Mouse (Mus musculus) embryonic facial prominence, embryonic 10.5 days (tissue): ENCODE results near the gene Nemf. TPM values are rescaled to one million over a fixed set of nuclear protein-coding genes. Genes with fewer than 3 reads are reported as not detected.
"Not testable (repeated sequence)": the region's sequence is repeated elsewhere in the genome, so short reads cannot be mapped to it uniquely, and the experiment has no call there.

Source experiments
- DNase-seq: peaks from one replicate; pipeline ENCODE4 v3.0.0-alpha.2; 2017; ENCODE audit warnings: low spot score
- H3K27ac ChIP-seq: fragments of 300-500 bp; sonication (generic); replicated peaks from 2 replicates; pipeline ENCODE4 v1.5.1; 2016; ENCODE audit warnings: mild to moderate bottlenecking
- H3K27me3 ChIP-seq: fragments of 300-500 bp; sonication (generic); replicated peaks from 2 replicates; pipeline ENCODE4 v1.6.1; 2016; ENCODE audit warnings: low read depth, mild to moderate bottlenecking; ENCODE audit not compliant: poor library complexity, severe bottlenecking
- H3K36me3 ChIP-seq: fragments of 300-500 bp; sonication (generic); replicated peaks from 2 replicates; pipeline ENCODE4 v1.6.1; 2016; ENCODE audit warnings: mild to moderate bottlenecking, moderate library complexity
- H3K4me1 ChIP-seq: fragments of 300-500 bp; sonication (generic); 2 replicates; pipeline ENCODE4 v1.6.1; 2016
- H3K4me3 ChIP-seq: fragments of 300-500 bp; sonication (generic); 2 replicates; pipeline ENCODE4 v1.5.1; 2016; ENCODE audit warnings: mild to moderate bottlenecking, moderate library complexity
- H3K9me3 ChIP-seq: fragments of 300-500 bp; sonication (generic); 2 replicates; pipeline ENCODE4 v1.6.1; 2016; ENCODE audit warnings: mild to moderate bottlenecking
- WGBS: fragments of 180-500 bp; shearing (Covaris S2); methylation state at CpG from one replicate; pipeline ENCODE4 v1.1.7; 2016; 5-methylcytosine and 5-hydroxymethylcytosine counted together
- polyA plus RNA-seq: library from polyadenylated mRNA; unstranded; fragments of >200 nt; fragmentation: Nextera tagmentation; extraction: Ambion mirVana; gene quantifications from 2 replicates; pipeline ENCODE4 v1.2.1, GENCODE M21; 2016

The Nemf gene
- polyA plus RNA-seq, 1 experiment from 2014 or later, result 98.7 TPM

- no peaks in the 10 kb centered on the region for H3K27me3 ChIP-seq
- no peaks in the 10 kb centered on the region for H3K9me3 ChIP-seq
- 71% methylated on average over 2 of the region's 2 CpGs for WGBS
- H3K4me1 ChIP-seq, result peaks cover 15% of the 10 kb centered on the region
- H3K4me3 ChIP-seq, result no peak overlapping the region
- no peak overlapping the region for H3K27ac ChIP-seq
- no peak for DNase-seq
- H3K36me3 ChIP-seq, result no peaks in the 10 kb centered on the region
These were observed 10.6 kb upstream of the Nemf start for GRCm38 (mm10) chr12:69367557-69367956.

GRCm38 (mm10) chr12:69366424-69366823, 9.5 kb upstream of the Nemf start:
- Histone ChIP-seq H3K4me1 (peaks cover 23% of the 10 kb centered on the region), H3K9me3 (no peaks in the 10 kb centered on the region), H3K4me3 (no peak overlapping the region), H3K27ac (no peak overlapping the region), H3K36me3 (no peaks in the 10 kb centered on the region), H3K27me3 (no peaks in the 10 kb centered on the region)
- DNase-seq, result no peak

- H3K9me3 ChIP-seq, result no peaks in the 10 kb centered on the region
- H3K4me3 ChIP-seq, result no peak overlapping the region
- H3K4me1 ChIP-seq, result peaks cover 20% of the 10 kb centered on the region
- H3K27me3 ChIP-seq, result no peaks in the 10 kb centered on the region
- no peak for DNase-seq
- H3K36me3 ChIP-seq, result no peaks in the 10 kb centered on the region
- WGBS, result 79% methylated on average over 7 of the region's 7 CpGs
- H3K27ac ChIP-seq, result no peak overlapping the region
These were observed 8.8 kb upstream of the Nemf start for GRCm38 (mm10) chr12:69365757-69366156.

GRCm38 (mm10) chr12:69363899-69364762, 7.2 kb upstream of the Nemf start:
- Histone ChIP-seq H3K4me1 (peaks cover 18% of the 10 kb centered on the region), H3K27ac (peak overlapping the region; percentile 91), H3K27me3 (no peaks in the 10 kb centered on the region), H3K4me3 (peak overlapping the region; percentile 66), H3K9me3 (no peaks in the 10 kb centered on the region), H3K36me3 (no peaks in the 10 kb centered on the region)
- WGBS, result 5% methylated on average over 32 of the region's 32 CpGs
- peak; percentile 81 for DNase-seq

- DNase-seq, H3K27ac ChIP-seq, H3K36me3 ChIP-seq, H3K4me3 ChIP-seq, H3K9me3 ChIP-seq, H3K27me3 ChIP-seq: not testable (repeated sequence)
- H3K4me1 ChIP-seq, result peaks cover 18% of the 10 kb centered on the region
- WGBS, result 97% methylated on average over 7 of the region's 7 CpGs
These were observed 6.1 kb upstream of the Nemf start for GRCm38 (mm10) chr12:69363110-69363509.

GRCm38 (mm10) chr12:69362388-69362787, 5.4 kb upstream of the Nemf start:
- H3K27ac ChIP-seq, result peak overlapping the region; percentile 89; the same call in 1 of the 2 replicates
- DNase-seq, result no peak
- peaks cover 18% of the 10 kb centered on the region for H3K4me1 ChIP-seq
- no peaks in the 10 kb centered on the region for H3K9me3 ChIP-seq
- no peaks in the 10 kb centered on the region for H3K27me3 ChIP-seq
- H3K4me3 ChIP-seq, result peak overlapping the region; percentile 70
- no peaks in the 10 kb centered on the region for H3K36me3 ChIP-seq
- 48% methylated on average over 4 of the region's 4 CpGs for WGBS

GRCm38 (mm10) chr12:69361919-69362318, 5.0 kb upstream of the Nemf start:
- Histone ChIP-seq H3K4me1 (peaks cover 18% of the 10 kb centered on the region), H3K36me3 (no peaks in the 10 kb centered on the region), H3K27ac (peak overlapping the region; percentile 89), H3K9me3 (no peaks in the 10 kb centered on the region), H3K27me3 (no peaks in the 10 kb centered on the region), H3K4me3 (peak overlapping the region; percentile 70)
- 6% methylated on average over 10 of the region's 10 CpGs for WGBS
- DNase-seq, result no peak

GRCm38 (mm10) chr12:69360997-69361899, 4.3 kb upstream of the Nemf start:
- Histone ChIP-seq H3K27ac (peak overlapping the region; percentile 89), H3K4me3 (peak overlapping the region; percentile 70), H3K4me1 (peaks cover 20% of the 10 kb centered on the region)
- under 1% methylated on average over 42 of the region's 50 CpGs for WGBS
- not testable (repeated sequence) for H3K36me3 ChIP-seq, H3K27me3 ChIP-seq, H3K9me3 ChIP-seq
- peak; percentile 99 for DNase-seq

- DNase-seq, result peak; percentile 47
- H3K36me3 ChIP-seq, result peaks cover under 1% of the 10 kb centered on the region; the same call in 1 of the 2 replicates
- H3K27ac ChIP-seq, result no peak overlapping the region
- no peaks in the 10 kb centered on the region for H3K9me3 ChIP-seq
- H3K4me3 ChIP-seq, result peak overlapping the region; percentile 26; the same call in 1 of the 2 replicates
- 18% methylated on average over 5 of the region's 5 CpGs for WGBS
- peaks cover 24% of the 10 kb centered on the region for H3K4me1 ChIP-seq
- H3K27me3 ChIP-seq, result no peaks in the 10 kb centered on the region
These were observed 3.7 kb upstream of the Nemf start for GRCm38 (mm10) chr12:69360655-69360996.

- WGBS, result 5% methylated on average over 13 of the region's 13 CpGs
- H3K27ac ChIP-seq, result peak overlapping the region; percentile 91
- peaks cover 15% of the 10 kb centered on the region for H3K4me1 ChIP-seq
- H3K4me3 ChIP-seq, result peak overlapping the region; percentile 93
- no peak for DNase-seq
- no peaks in the 10 kb centered on the region for H3K27me3 ChIP-seq
- H3K9me3 ChIP-seq, result no peaks in the 10 kb centered on the region
- peaks cover 34% of the 10 kb centered on the region for H3K36me3 ChIP-seq
These were observed 308 bp upstream of the Nemf start for GRCm38 (mm10) chr12:69357300-69357646.

- Histone ChIP-seq H3K27me3 (no peaks in the 10 kb centered on the region), H3K36me3 (peaks cover 88% of the 10 kb centered on the region), H3K4me3 (no peak overlapping the region), H3K9me3 (no peaks in the 10 kb centered on the region), H3K27ac (no peak overlapping the region), H3K4me1 (peaks cover 9% of the 10 kb centered on the region; the same call in 1 of the 2 replicates)
- 86% methylated on average over 1 of the region's 1 CpGs for WGBS
- DNase-seq, result no peak
These were observed 5.3 kb downstream of the Nemf start for GRCm38 (mm10) chr12:69351685-69352084.

GRCm38 (mm10) chr12:69349928-69350327, 7.0 kb downstream of the Nemf start:
- no peaks in the 10 kb centered on the region for H3K27me3 ChIP-seq
- no peak for DNase-seq
- H3K36me3 ChIP-seq, result peaks cover 94% of the 10 kb centered on the region
- no peaks in the 10 kb centered on the region for H3K9me3 ChIP-seq
- WGBS, result 88% methylated on average over 2 of the region's 2 CpGs
- H3K4me1 ChIP-seq, result no peaks in the 10 kb centered on the region
- H3K27ac ChIP-seq, result no peak overlapping the region
- no peak overlapping the region for H3K4me3 ChIP-seq
